Mouse (Mus musculus) hindbrain, embryonic 14.5 days (tissue): ENCODE data around the gene Blzf1. TPM values are rescaled to one million over a fixed set of nuclear protein-coding genes. Genes with fewer than 3 reads are reported as not detected.

Experiments used
- ATAC-seq: fragments of 200-750 bp; cut with Nextera tagmentation; 2 replicates; pipeline ENCODE4 v1.8.0; 2017; ENCODE audit warnings: moderate number of reproducible peaks, mild to moderate bottlenecking, moderate TSS enrichment, moderate library complexity; ENCODE audit not compliant: low FRiP score
- DNase-seq: peaks from one replicate; pipeline ENCODE4 v3.0.0-alpha.2; 2015; ENCODE audit warnings: low spot score
- H3K27ac ChIP-seq: fragments of 300-500 bp; sonication (generic); 2 replicates; pipeline ENCODE4 v1.5.1; 2014; ENCODE audit warnings: mild to moderate bottlenecking, moderate library complexity
- H3K27me3 ChIP-seq: fragments of 300-500 bp; sonication (generic); 2 replicates; pipeline ENCODE4 v1.6.1; 2014; ENCODE audit warnings: mild to moderate bottlenecking, low read length, mixed read lengths; ENCODE audit not compliant: control insufficient read depth, insufficient read depth
- H3K36me3 ChIP-seq: fragments of 300-500 bp; sonication (generic); replicated peaks from 2 replicates; pipeline ENCODE4 v1.6.1; 2014; ENCODE audit not compliant: control insufficient read depth, insufficient read depth
- H3K4me1 ChIP-seq: fragments of 300-500 bp; sonication (generic); replicated peaks from 2 replicates; pipeline ENCODE4 v1.6.1; 2014; ENCODE audit warnings: antibody characterized with exemption, low read length, mixed read lengths; ENCODE audit not compliant: control insufficient read depth, insufficient read depth
- H3K4me2 ChIP-seq: fragments of 300-500 bp; sonication (generic); replicated peaks from 2 replicates; pipeline ENCODE4 v1.6.1; 2014; ENCODE audit warnings: mild to moderate bottlenecking, moderate library complexity
- H3K4me3 ChIP-seq: fragments of 300-500 bp; sonication (generic); replicated peaks from 2 replicates; pipeline ENCODE4 v1.5.1; 2014; ENCODE audit warnings: mild to moderate bottlenecking, low read length
- H3K9ac ChIP-seq: fragments of 300-500 bp; sonication (generic); 2 replicates; pipeline ENCODE4 v1.6.1; 2014
- H3K9me3 ChIP-seq: fragments of 300-500 bp; sonication (generic); 2 replicates; pipeline ENCODE4 v1.6.1; 2016; ENCODE audit warnings: low read length; ENCODE audit not compliant: control insufficient read depth
- WGBS: fragments of 180-500 bp; shearing (Covaris S2); extraction: QIAGEN DNeasy Blood & Tissue Kit; methylation state at CpG from one replicate; pipeline ENCODE4 v1.1.7; 2014; 5-methylcytosine and 5-hydroxymethylcytosine counted together
- polyA plus RNA-seq: library from polyadenylated mRNA; unstranded; fragments of >200 nt; fragmentation: Nextera tagmentation; extraction: Ambion mirVana; gene quantifications from 2 replicates; pipeline ENCODE4 v1.2.1, GENCODE M21; 2014

Gene Blzf1
- polyA plus RNA-seq, 1 experiment from 2014 or later = 25.8 TPM

GRCm38 (mm10) chr1:164250391-164251150 is 56.7 kb downstream of the Blzf1 start:
- no peak for ATAC-seq
- H3K4me2 ChIP-seq = peak overlapping the region; percentile 80; the same call in 1 of the 2 replicates
- H3K9ac ChIP-seq = no peak overlapping the region
- WGBS = 63% methylated on average over 8 of the region's 8 CpGs
- peaks cover 22% of the 10 kb centered on the region for H3K4me1 ChIP-seq
- H3K4me3 ChIP-seq = no peak overlapping the region
- no peaks in the 10 kb centered on the region for H3K36me3 ChIP-seq
- no peaks in the 10 kb centered on the region for H3K9me3 ChIP-seq
- no peak for DNase-seq
- H3K27me3 ChIP-seq = no peaks in the 10 kb centered on the region
- H3K27ac ChIP-seq = no peak overlapping the region

- Histone ChIP-seq H3K9me3 (no peaks in the 10 kb centered on the region), H3K27me3 (no peaks in the 10 kb centered on the region), H3K4me2 (peak overlapping the region; percentile 80), H3K36me3 (no peaks in the 10 kb centered on the region), H3K4me1 (peaks cover 22% of the 10 kb centered on the region), H3K27ac (peak overlapping the region; percentile 74), H3K9ac (peak overlapping the region; percentile 60), H3K4me3 (peak overlapping the region; percentile 76)
- DNase-seq = peak; percentile 54
- under 1% methylated on average over 32 of the region's 33 CpGs for WGBS
- ATAC-seq = no peak; the same call in 1 of the 2 replicates
Observed at GRCm38 (mm10) chr1:164249332-164249711, 58.0 kb downstream of the Blzf1 start.

GRCm38 (mm10) chr1:164248465-164249331 is 58.6 kb downstream of the Blzf1 start, which contains the start of gene Slc19a2:
Slc19a2 (plus strand) TSS chr1:164249046.
- Histone ChIP-seq H3K4me2 (peak within 1 kb of the TSS; percentile 80), H3K9me3 (no peaks in the 10 kb centered on the region), H3K9ac (peak within 1 kb of the TSS; percentile 60), H3K4me3 (peak within 1 kb of the TSS; percentile 76), H3K36me3 (no peaks in the 10 kb centered on the region), H3K27ac (peak within 1 kb of the TSS; percentile 74), H3K4me1 (peaks cover 22% of the 10 kb centered on the region), H3K27me3 (no peaks in the 10 kb centered on the region)
- under 1% methylated on average over 56 of the region's 79 CpGs for WGBS
- DNase-seq (peak; percentile 96), ATAC-seq (peak; percentile 96)

- peak overlapping the region; percentile 76 for H3K4me3 ChIP-seq
- H3K9me3 ChIP-seq = no peaks in the 10 kb centered on the region
- H3K36me3 ChIP-seq = no peaks in the 10 kb centered on the region
- peak overlapping the region; percentile 60 for H3K9ac ChIP-seq
- 9% methylated on average over 10 of the region's 10 CpGs for WGBS
- H3K4me2 ChIP-seq = peak overlapping the region; percentile 80
- no peaks in the 10 kb centered on the region for H3K27me3 ChIP-seq
- ATAC-seq (no peak), DNase-seq (no peak)
- H3K4me1 ChIP-seq = peaks cover 22% of the 10 kb centered on the region
- H3K27ac ChIP-seq = peak overlapping the region; percentile 38; the same call in 1 of the 2 replicates
Observed at GRCm38 (mm10) chr1:164247971-164248370, 59.3 kb downstream of the Blzf1 start.

GRCm38 (mm10) chr1:164247442-164247841 is 59.8 kb downstream of the Blzf1 start:
- Histone ChIP-seq H3K4me3 (peak overlapping the region; percentile 76), H3K9ac (peak overlapping the region; percentile 60; the same call in 1 of the 2 replicates), H3K4me2 (peak overlapping the region; percentile 80), H3K27ac (no peak overlapping the region), H3K4me1 (peaks cover 22% of the 10 kb centered on the region), H3K9me3 (no peaks in the 10 kb centered on the region), H3K27me3 (no peaks in the 10 kb centered on the region), H3K36me3 (no peaks in the 10 kb centered on the region)
- DNase-seq (no peak), ATAC-seq (no peak)
- WGBS = 31% methylated on average over 8 of the region's 8 CpGs

- Histone ChIP-seq H3K9ac (no peak overlapping the region), H3K4me2 (no peak overlapping the region), H3K4me3 (no peak overlapping the region), H3K4me1 (peaks cover 2% of the 10 kb centered on the region; the same call in 1 of the 2 replicates), H3K36me3 (no peaks in the 10 kb centered on the region), H3K27me3 (no peaks in the 10 kb centered on the region), H3K27ac (no peak overlapping the region), H3K9me3 (no peaks in the 10 kb centered on the region)
- 64% methylated on average over 8 of the region's 8 CpGs for WGBS
- ATAC-seq (no peak), DNase-seq (no peak)
Observed at GRCm38 (mm10) chr1:164242809-164243208, 64.5 kb downstream of the Blzf1 start.

- no peaks in the 10 kb centered on the region for H3K27me3 ChIP-seq
- H3K9ac ChIP-seq = no peak overlapping the region
- H3K9me3 ChIP-seq = no peaks in the 10 kb centered on the region
- H3K36me3 ChIP-seq = no peaks in the 10 kb centered on the region
- no peak overlapping the region for H3K4me2 ChIP-seq
- 87% methylated on average over 2 of the region's 2 CpGs for WGBS
- no peak for DNase-seq
- no peak for ATAC-seq
- H3K4me1 ChIP-seq = no peaks in the 10 kb centered on the region
- H3K4me3 ChIP-seq = no peak overlapping the region
- H3K27ac ChIP-seq = no peak overlapping the region
Observed at GRCm38 (mm10) chr1:164241494-164241893, 65.8 kb downstream of the Blzf1 start.
